8 mouse cellular contexts compared by ENCODE assay signal in the genomic region with DNA sequence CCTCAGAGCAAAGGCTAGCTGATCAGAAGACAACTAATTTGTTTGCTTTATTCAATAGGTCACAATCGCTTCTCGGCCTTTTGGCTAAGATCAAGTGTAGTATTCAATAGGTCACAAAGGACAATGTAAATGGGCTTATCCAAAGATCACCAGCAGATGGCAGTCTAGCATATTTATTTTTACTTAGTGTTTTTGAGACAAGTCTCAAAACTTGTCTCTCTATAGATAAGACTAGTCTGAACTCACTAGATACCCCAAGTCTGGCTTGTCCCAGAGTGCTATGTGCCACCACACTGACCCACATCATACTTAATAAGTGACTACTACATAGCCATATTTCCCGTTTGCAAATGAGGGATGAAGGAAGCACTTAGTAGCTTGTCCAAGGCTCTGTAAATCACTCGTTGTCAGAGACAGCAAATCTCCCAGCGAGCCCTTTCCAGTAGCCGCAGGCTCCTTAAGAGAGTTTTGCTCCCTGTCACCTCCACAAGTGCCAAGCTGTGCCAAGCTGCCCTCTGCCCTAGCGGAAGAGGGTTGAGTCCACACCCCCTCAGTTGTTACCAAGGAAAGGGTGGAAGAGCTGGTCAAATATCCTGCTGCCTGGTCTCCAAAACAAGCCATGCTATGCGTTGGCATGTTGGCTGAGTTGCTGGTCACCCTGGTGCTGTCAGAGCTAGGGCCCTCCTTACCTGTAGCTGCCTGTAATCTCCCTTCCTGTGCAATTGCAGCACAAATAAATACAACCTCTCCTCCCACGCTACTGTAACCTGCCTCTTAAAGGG. TPM values are rescaled to one million over a fixed set of nuclear protein-coding genes. Genes with fewer than 3 reads are reported as not detected.
DNase-seq lines count a peak whose midpoint lies in the region; ATAC-seq lines count a peak whose summit lies in the region.
"Had no signal": no experiment of that assay in that cellular context is flagged by ENCODE, and none has a peak within 500 bp of the region (broad histone marks: within the 10 kb centered on the region; RNA-seq: fewer than 3 reads in every experiment).

No protein-coding gene starts in this region.

- peak; percentile 31 for DNase-seq in ovary, postnatal 36 days (ENCODE audit: low spot score)
- no peak for DNase-seq in ovary, adult 18-20 months (ENCODE audit: low spot score)
- peak; percentile 86 to 91 for DNase-seq in lung, adult 18-20 months
- peak; percentile 56 for DNase-seq in retina, postnatal 7 days (ENCODE audit: low read depth, low spot score)

- ATAC-seq in activated CD4-positive, CD25-positive, alpha-beta regulatory T cell, adult 4 months, result peak; percentile 70
- ATAC-seq in erythroblast, adult 5-6 weeks (replicated peaks; ENCODE audit: low FRiP score, poor library complexity, severe bottlenecking), result peak; percentile 77
- peak; percentile 81 for ATAC-seq in inflammation-experienced regulatory T-cells, adult 6 months

RNA-seq across cellular contexts. Expression of gene Arhgef2, which starts 13.6 kb away (rescaled TPM):
- 10 to 100 TPM; 45.7 to 54.0 TPM for polyA plus RNA-seq in activated CD4-positive, CD25-positive, alpha-beta regulatory T cell, adult 4 months (2017; shearing (Covaris generic))
- total RNA-seq in erythroblast, adult 5-6 weeks (2015; ENCODE audit: low replicate concordance), result 15.2 and 20.5 TPM in 2 replicates
- 16.7 and 18.1 TPM in 2 replicates for total RNA-seq in erythroblast, adult 5-6 weeks (2017; ENCODE audit: low replicate concordance)
- 10 to 100 TPM; 37.5 to 56.4 (median 46.5) TPM for polyA plus RNA-seq in inflammation-experienced regulatory T-cells, adult 6 months (2017; shearing (Covaris generic))

RNA-seq across cellular contexts. Expression of gene Ssr2, which starts 16.5 kb away (rescaled TPM):
- 100 to 1,000 TPM; 163 to 193 TPM for polyA plus RNA-seq in activated CD4-positive, CD25-positive, alpha-beta regulatory T cell, adult 4 months (2017; shearing (Covaris generic))
- total RNA-seq in erythroblast, adult 5-6 weeks (2015; ENCODE audit: low replicate concordance), result 80.3 and 91.8 TPM in 2 replicates
- 24.3 and 35.9 TPM in 2 replicates for total RNA-seq in erythroblast, adult 5-6 weeks (2017; ENCODE audit: low replicate concordance)
- polyA plus RNA-seq in inflammation-experienced regulatory T-cells, adult 6 months (2017; shearing (Covaris generic)), result 100 to 1,000 TPM; 131 to 197 (median 161) TPM

RNA-seq across cellular contexts. Expression of gene Ubqln4, which starts 38.6 kb away (rescaled TPM):
- 10 to 100 TPM; 10.9 to 14.0 TPM for polyA plus RNA-seq in activated CD4-positive, CD25-positive, alpha-beta regulatory T cell, adult 4 months (2017; shearing (Covaris generic))
- 5.4 and 7.9 TPM in 2 replicates for total RNA-seq in erythroblast, adult 5-6 weeks (2015; ENCODE audit: low replicate concordance)
- total RNA-seq in erythroblast, adult 5-6 weeks (2017; ENCODE audit: low replicate concordance), result 5.7 and 10.0 TPM in 2 replicates
- polyA plus RNA-seq in inflammation-experienced regulatory T-cells, adult 6 months (2017; shearing (Covaris generic)), result 10 to 100 TPM in 2 of 3 experiments, 1 to 10 TPM in 1; 9.8 to 15.5 (median 12.1) TPM

RNA-seq across cellular contexts. Expression of gene Lamtor2, which starts 39.3 kb away (rescaled TPM):
- polyA plus RNA-seq in activated CD4-positive, CD25-positive, alpha-beta regulatory T cell, adult 4 months (2017; shearing (Covaris generic)), result 100 to 1,000 TPM; 132 to 197 TPM
- total RNA-seq in erythroblast, adult 5-6 weeks (2015; ENCODE audit: low replicate concordance), result 4.2 and 8.6 TPM in 2 replicates
- 14.3 and 15.8 TPM in 2 replicates for total RNA-seq in erythroblast, adult 5-6 weeks (2017; ENCODE audit: low replicate concordance)
- polyA plus RNA-seq in inflammation-experienced regulatory T-cells, adult 6 months (2017; shearing (Covaris generic)), result 100 to 1,000 TPM; 149 to 189 (median 187) TPM

RNA-seq across cellular contexts. Expression of gene Rab25, which starts 44.0 kb away (rescaled TPM):
- polyA plus RNA-seq in activated CD4-positive, CD25-positive, alpha-beta regulatory T cell, adult 4 months (2017; shearing (Covaris generic)), result not detected
- not detected in 2 replicates for total RNA-seq in erythroblast, adult 5-6 weeks (2015; ENCODE audit: low replicate concordance)
- total RNA-seq in erythroblast, adult 5-6 weeks (2017; ENCODE audit: low replicate concordance), result not detected in 2 replicates
- not detected for polyA plus RNA-seq in inflammation-experienced regulatory T-cells, adult 6 months (2017; shearing (Covaris generic))
- total RNA-seq: layer of hippocampus, postnatal 14 days had no signal
